Mouse (Mus musculus): ENCODE results near the gene Pik3cd.

- TF ChIP-seq NRF1 (IDR thresholded peaks at IDR 0.05; ENCODE audit: low read depth, low read length) (no peak), POLR2A (IDR thresholded peaks at IDR 0.05; ENCODE audit: low read depth, low read length) (no peak), CTCF (conservative IDR thresholded peaks at IDR 0.05 in 1 of 2, IDR thresholded peaks at IDR 0.05 in 1 of 2; ENCODE audit: low read depth in 2 of 2, low read length in 2 of 2) (no peak), EP300 (IDR thresholded peaks at IDR 0.05; ENCODE audit: low read length) (no peak), ZKSCAN1 (IDR thresholded peaks at IDR 0.05; ENCODE audit: borderline replicate concordance, low read depth, low read length) (no peak), ZMIZ1 (IDR thresholded peaks at IDR 0.05; ENCODE audit: low read depth, low read length) (no peak)
Measured at GRCm38 (mm10) chr4:149736581-149736980, 34.2 kb upstream of the Pik3cd start.
